Mouse (Mus musculus) brown adipose tissue, adult 24 weeks (tissue): ENCODE measurements around the gene Pdzd8. TPM values are rescaled to one million over a fixed set of nuclear protein-coding genes. Genes with fewer than 3 reads are reported as not detected.
A peak's percentile ranks its signal among the peaks of the same experiment; 100 is the strongest.

ENCODE experiments used
- H3K27ac ChIP-seq: fragments of 200-500 bp; replicated peaks from 2 replicates; pipeline ENCODE4 v1.5.1; 2012; ENCODE audit warnings: low read depth, mild to moderate bottlenecking, low read length
- H3K4me1 ChIP-seq: fragments of 200-500 bp; 2 replicates; pipeline ENCODE4 v1.6.1; 2012; ENCODE audit warnings: low read length, mixed read lengths; ENCODE audit not compliant: control insufficient read depth, insufficient read depth, insufficient read length
- H3K4me3 ChIP-seq: fragments of 200-500 bp; 2 replicates; pipeline ENCODE4 v1.5.1; 2012; ENCODE audit warnings: low read depth, mild to moderate bottlenecking, low read length, moderate library complexity; ENCODE audit not compliant: insufficient read depth
- polyA plus RNA-seq: library from polyadenylated mRNA; stranded (reverse); fragments of >200 nt; gene quantifications from 2 replicates; pipeline ENCODE4 v1.2.4, GENCODE M21; 2012; ENCODE audit not compliant: missing spikeins, insufficient read depth, insufficient read length

The Pdzd8 gene
- polyA plus RNA-seq, 1 experiment, result 7.9 TPM

DNA sequence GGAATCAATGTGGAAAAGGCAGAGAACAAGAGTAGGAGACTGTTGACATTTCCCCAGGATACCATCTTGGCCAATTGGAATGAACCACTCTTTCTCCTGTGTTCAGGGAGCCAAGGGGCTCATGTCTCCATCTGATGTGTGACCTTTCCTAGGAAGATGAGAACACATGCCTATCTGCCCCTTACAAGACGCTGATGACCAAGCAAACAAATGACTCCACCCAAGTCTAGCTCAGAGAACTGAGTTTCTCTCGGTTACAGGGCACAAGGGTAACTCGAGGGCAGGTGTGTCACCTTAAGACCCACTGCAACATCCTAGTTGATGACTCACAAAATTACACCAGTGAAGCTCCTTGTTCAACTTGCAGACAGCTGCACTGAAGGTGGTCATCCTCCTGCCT is 18.1 kb upstream of the Pdzd8 start:
- H3K27ac ChIP-seq, result no peak overlapping the region
- no peaks in the 10 kb centered on the region for H3K4me1 ChIP-seq
- no peak overlapping the region for H3K4me3 ChIP-seq

DNA sequence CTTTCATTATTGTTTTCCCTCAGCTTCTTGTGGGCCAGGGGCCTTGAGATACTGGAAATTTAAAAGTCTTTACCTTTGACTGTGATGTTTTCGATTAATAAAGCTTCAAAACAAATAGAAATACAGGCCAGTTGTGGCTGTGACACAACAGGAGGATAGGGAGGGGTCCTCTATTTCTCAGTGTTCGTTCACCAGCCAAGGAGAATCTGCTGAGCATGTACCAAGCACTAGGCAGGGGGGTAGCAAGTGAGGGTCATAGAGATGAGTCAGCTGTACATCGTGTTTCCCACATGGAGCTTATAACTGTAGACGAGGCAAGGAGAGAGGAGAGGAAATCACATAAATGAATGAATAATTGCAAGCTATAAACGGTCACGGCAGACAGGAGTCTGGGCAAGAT is 17.1 kb upstream of the Pdzd8 start:
- Histone ChIP-seq H3K4me1 (no peaks in the 10 kb centered on the region), H3K4me3 (no peak overlapping the region)

DNA sequence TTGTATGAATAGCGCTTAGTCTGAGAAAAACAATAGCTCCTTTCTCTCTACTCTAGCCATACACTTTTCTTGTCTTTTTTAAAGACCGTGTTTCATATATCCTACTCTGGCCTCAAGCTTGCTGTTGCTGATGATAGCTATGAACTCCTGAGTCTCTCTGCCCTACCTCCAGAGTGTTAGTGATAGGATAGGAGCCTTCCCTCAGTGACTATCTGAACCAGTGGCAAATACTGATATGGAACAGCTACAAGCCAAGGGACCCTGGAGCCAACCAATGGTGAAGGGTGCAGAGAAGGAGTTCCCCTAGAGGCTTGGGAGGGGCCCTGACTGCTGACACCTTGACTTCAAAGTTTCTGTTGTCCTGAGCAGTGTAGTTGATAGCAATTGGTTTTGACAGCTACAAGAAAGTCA is 14.9 kb upstream of the Pdzd8 start:
- H3K4me3 ChIP-seq, result no peak overlapping the region
- H3K4me1 ChIP-seq, result no peaks in the 10 kb centered on the region
- H3K27ac ChIP-seq, result no peak overlapping the region

More for the DNA sequence above, 17.1 kb upstream of the Pdzd8 start:
- no peak overlapping the region for H3K27ac ChIP-seq

DNA sequence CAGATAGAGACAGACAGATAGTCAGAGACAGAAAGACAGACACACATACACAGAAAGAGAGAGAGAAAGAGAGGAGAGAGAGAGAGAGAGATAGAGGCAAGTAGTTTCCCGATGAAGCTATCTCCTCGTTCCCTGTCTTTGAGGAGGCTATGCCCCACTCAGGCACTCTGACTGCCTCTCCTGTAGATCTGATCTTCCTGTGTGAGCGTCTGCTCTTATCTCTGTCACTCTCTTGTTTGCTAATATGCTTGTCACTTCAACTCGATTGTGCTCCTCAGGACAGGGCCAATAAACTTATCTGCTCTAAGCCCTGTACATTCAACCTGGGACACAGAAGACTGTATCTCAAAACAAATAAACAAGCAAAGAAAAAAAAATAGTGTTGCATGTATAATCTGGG is 13.6 kb upstream of the Pdzd8 start:
- no peaks in the 10 kb centered on the region for H3K4me1 ChIP-seq
- H3K27ac ChIP-seq, result no peak overlapping the region
- no peak overlapping the region for H3K4me3 ChIP-seq

- Histone ChIP-seq H3K27ac (no peak overlapping the region), H3K4me3 (no peak overlapping the region), H3K4me1 (no peaks in the 10 kb centered on the region)
Measured at GRCm38 (mm10) chr19:59357878-59358277, 12.3 kb upstream of the Pdzd8 start.

DNA sequence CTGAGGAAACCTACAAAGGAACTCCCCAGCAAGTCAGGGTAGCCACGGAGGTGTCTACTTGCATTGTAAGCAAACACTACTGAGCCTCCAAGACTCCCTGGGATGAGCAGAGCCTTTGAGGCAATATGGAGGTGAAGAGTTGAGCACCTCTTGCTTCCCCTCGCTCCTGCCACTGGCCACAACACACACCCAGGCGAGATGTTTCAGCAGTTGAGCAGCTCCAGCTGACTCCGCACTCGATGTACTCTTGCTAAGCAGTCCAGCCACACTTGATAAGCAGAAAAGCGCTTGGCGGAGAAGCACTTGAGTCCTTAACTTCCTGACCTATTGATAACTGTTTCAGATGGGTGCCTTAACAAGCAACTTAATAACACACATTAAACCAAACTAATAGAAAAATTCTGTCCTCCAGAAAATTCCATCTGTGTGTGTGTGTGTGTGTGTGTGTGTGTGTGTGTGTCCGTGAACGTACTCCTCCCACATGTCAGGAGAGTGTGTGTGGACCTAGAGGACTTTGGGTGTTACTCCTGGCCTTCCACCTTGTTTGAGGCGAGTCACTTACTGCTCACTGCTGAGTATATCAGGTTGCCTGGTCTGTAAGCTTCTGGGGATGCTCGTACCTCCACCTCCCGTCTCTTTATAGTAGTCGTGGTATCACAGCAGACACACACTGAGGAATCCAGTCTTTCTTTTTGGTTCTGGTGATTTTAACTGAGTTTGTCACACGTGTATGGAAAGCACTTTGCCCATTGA is 11.4 kb upstream of the Pdzd8 start:
- Histone ChIP-seq H3K4me1 (no peaks in the 10 kb centered on the region), H3K4me3 (no peak overlapping the region), H3K27ac (no peak overlapping the region)

- no peak overlapping the region for H3K4me3 ChIP-seq
- H3K4me1 ChIP-seq, result no peaks in the 10 kb centered on the region
Measured at GRCm38 (mm10) chr19:59356388-59356787, 10.8 kb upstream of the Pdzd8 start.

DNA sequence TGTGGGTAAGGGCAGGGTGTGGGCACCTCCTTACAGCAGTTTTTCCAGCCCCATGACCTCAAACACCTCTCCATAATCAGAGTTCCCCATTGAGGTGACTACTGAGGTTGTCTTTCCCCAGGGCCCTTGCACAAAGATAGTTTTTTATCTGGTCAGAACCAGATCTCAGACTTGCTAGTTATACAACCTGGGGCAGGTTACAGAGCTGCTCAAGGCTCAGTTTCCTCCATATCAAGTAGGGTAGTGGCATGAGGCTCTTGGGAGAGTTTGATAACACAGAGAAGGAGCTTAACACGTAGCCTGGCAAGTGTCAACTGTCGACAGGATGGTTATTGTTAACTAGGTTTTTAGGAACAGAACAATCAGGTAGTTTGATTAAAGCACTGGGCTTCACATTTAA is 9.3 kb upstream of the Pdzd8 start:
- Histone ChIP-seq H3K4me3 (no peak overlapping the region), H3K27ac (no peak overlapping the region), H3K4me1 (no peaks in the 10 kb centered on the region)

More at GRCm38 (mm10) chr19:59356388-59356787, 10.8 kb upstream of the Pdzd8 start:
- H3K27ac ChIP-seq, result no peak overlapping the region

GRCm38 (mm10) chr19:59352760-59353159 is 7.2 kb upstream of the Pdzd8 start:
- Histone ChIP-seq H3K27ac (no peak overlapping the region), H3K4me1 (no peaks in the 10 kb centered on the region)

GRCm38 (mm10) chr19:59351151-59351889 is 5.7 kb upstream of the Pdzd8 start:
- Histone ChIP-seq H3K27ac (no peak overlapping the region), H3K4me1 (no peaks in the 10 kb centered on the region), H3K4me3 (no peak overlapping the region)

More at GRCm38 (mm10) chr19:59352760-59353159, 7.2 kb upstream of the Pdzd8 start:
- no peak overlapping the region for H3K4me3 ChIP-seq

- Histone ChIP-seq H3K4me1 (no peaks in the 10 kb centered on the region), H3K27ac (no peak overlapping the region), H3K4me3 (no peak overlapping the region)
Measured at GRCm38 (mm10) chr19:59350273-59350903, 4.8 kb upstream of the Pdzd8 start.

DNA sequence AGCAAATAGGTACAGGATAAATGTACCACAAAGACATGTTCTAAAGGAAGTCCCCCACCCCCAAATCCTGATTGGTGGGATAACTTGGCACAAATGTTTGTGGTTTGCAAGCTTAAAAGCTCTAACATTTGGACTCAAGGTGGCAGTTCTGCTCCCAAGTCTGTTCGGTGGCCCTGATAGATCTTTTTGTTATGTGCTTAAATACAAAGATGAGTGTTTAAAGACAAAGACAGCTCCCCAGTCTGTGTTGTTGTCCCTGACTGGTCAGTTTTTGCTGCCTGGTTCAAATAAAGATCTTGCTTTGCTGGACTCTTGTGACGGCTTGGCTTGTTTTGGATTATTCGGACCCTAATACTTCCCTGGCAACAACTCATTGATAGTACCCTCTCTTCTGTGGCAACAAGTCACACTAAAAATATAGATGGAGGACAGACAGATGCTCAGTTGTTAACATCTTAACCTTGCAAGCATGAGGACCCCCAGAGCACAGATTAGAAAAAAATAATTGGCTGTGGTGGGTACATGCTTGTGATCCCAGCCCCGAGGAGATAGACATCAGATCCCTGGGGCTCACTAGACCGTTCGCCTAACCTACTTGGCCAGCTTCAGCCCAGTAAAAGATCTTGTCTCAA is 3.9 kb upstream of the Pdzd8 start:
- no peak overlapping the region for H3K27ac ChIP-seq
- no peak overlapping the region for H3K4me3 ChIP-seq
- no peaks in the 10 kb centered on the region for H3K4me1 ChIP-seq

GRCm38 (mm10) chr19:59346325-59346724 is 745 bp upstream of the Pdzd8 start:
- Histone ChIP-seq H3K27ac (no peak overlapping the region), H3K4me1 (peaks cover 3% of the 10 kb centered on the region; the same call in 1 of the 2 replicates), H3K4me3 (peak overlapping the region; percentile 95)

DNA sequence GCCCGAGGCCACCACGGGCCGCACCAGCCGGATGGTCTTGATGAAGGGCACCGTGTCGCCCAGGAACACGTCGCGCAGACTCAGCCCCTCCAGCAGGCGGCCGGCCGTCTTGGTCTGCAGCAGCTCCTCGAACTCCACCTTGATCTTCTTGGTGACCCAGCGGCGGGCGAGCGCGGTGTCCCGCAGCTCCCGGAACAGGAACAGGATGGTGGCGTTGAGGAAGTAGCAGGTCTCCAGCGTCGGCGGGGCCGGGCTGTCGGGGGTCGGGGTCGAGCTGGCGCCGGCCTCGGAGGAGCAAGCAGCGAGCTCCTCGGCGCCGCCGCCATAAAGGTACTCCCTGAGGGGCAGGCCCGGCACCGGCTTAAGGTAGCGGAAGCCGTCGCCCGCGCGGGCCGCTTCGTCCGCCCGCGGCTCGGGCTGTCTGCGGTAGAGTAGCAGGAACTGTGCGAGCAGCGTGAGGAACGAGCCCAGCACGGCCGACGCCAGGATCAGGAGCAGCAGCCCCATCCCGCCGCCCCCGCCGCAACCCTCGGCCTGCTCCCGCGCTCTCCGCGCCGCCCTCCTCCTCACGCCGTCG is 411 bp downstream of the Pdzd8 start:
- Histone ChIP-seq H3K4me1 (peaks cover 3% of the 10 kb centered on the region; the same call in 1 of the 2 replicates), H3K4me3 (peak overlapping the region; percentile 95), H3K27ac (peak overlapping the region; percentile 71)

GRCm38 (mm10) chr19:59344304-59344711 is 1.3 kb downstream of the Pdzd8 start:
- peak overlapping the region; percentile 95 for H3K4me3 ChIP-seq
- H3K4me1 ChIP-seq, result peaks cover 3% of the 10 kb centered on the region; the same call in 1 of the 2 replicates
- no peak overlapping the region for H3K27ac ChIP-seq
